Mouse (Mus musculus) liver, embryonic 12.5 days (tissue): ENCODE measurements at regions not wholly inside any gene's neighbourhood (a gene's known extent, or its start where the extent isn't known, plus 50 kb on each side); places are given as distances from the start of the nearest gene placed in this dataset.
A peak's percentile ranks its signal among the peaks of the same experiment; 100 is the strongest.

Experiments
- ATAC-seq: fragments of 200-750 bp; cut with Nextera tagmentation; 2 replicates; pipeline ENCODE4 v1.8.0; 2017; ENCODE audit warnings: moderate number of reproducible peaks, mild to moderate bottlenecking, moderate library complexity
- H3K27ac ChIP-seq: fragments of 300-500 bp; sonication (generic); 2 replicates; pipeline ENCODE4 v1.5.1; 2016; ENCODE audit warnings: mild to moderate bottlenecking
- H3K27me3 ChIP-seq: fragments of 300-500 bp; sonication (generic); replicated peaks from 2 replicates; pipeline ENCODE4 v1.6.1; 2016; ENCODE audit warnings: mild to moderate bottlenecking, moderate library complexity
- H3K36me3 ChIP-seq: fragments of 300-500 bp; sonication (generic); 2 replicates; pipeline ENCODE4 v1.6.1; 2016; ENCODE audit warnings: mild to moderate bottlenecking, moderate library complexity
- H3K4me1 ChIP-seq: fragments of 300-500 bp; sonication (generic); 2 replicates; pipeline ENCODE4 v1.6.1; 2016
- H3K4me2 ChIP-seq: fragments of 300-500 bp; sonication (generic); 2 replicates; pipeline ENCODE4 v1.6.1; 2016; ENCODE audit warnings: mild to moderate bottlenecking, moderate library complexity
- H3K4me3 ChIP-seq: fragments of 300-500 bp; sonication (generic); 2 replicates; pipeline ENCODE4 v1.5.1; 2016; ENCODE audit warnings: mild to moderate bottlenecking, moderate library complexity
- H3K9ac ChIP-seq: fragments of 300-500 bp; sonication (generic); 2 replicates; pipeline ENCODE4 v1.6.1; 2016; ENCODE audit warnings: mild to moderate bottlenecking, moderate library complexity
- H3K9me3 ChIP-seq: fragments of 300-500 bp; sonication (generic); replicated peaks from 2 replicates; pipeline ENCODE4 v1.6.1; 2016; ENCODE audit warnings: mild to moderate bottlenecking, moderate library complexity
- WGBS: fragments of 180-500 bp; shearing (Covaris S2); methylation state at CpG from one replicate; pipeline ENCODE4 v1.1.7; 2016; ENCODE audit not compliant: insufficient replicate concordance; 5-methylcytosine and 5-hydroxymethylcytosine counted together

DNA sequence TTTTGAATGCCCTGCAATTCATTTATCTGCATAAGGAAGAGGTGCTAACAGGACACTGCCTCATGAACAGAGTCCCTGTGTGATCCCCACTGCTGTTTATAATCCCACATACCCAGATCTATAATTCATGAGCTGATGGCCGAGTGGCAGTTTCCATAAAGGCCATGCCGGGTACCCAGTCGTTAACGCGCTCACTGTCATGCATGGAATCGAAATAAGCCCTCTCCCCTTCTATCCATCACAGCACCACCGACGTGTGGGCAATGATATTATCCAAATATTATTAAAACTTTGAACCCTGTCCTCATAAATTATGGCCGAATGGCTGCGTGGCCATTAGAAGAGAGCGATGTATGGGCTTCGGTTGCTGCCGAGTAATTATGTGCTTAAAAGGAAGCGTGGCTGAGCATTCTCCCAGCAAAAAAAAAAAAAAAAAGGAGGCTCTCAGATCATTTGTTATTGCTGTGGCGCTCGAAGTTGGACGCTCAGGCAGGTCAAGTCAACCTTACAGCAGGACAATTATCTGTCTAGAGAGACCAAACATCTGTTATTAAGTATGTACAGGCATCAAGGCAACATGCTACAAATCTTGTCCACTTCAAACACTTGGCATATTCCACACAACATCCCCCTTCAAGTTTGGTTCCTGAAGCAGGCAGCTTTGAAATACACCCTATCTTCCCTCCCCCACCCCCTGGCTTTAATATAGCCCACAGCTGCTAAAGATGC, 109.1 kb upstream of the Sall1 start:
- H3K27me3 ChIP-seq = no peaks in the 10 kb centered on the region; the same call in 1 of the 2 replicates
- no peak overlapping the region for H3K4me3 ChIP-seq
- H3K4me1 ChIP-seq = no peaks in the 10 kb centered on the region
- H3K9ac ChIP-seq = no peak overlapping the region
- no peaks in the 10 kb centered on the region for H3K36me3 ChIP-seq
- H3K9me3 ChIP-seq = no peaks in the 10 kb centered on the region
- no peak overlapping the region for H3K27ac ChIP-seq
- no peak for ATAC-seq
- H3K4me2 ChIP-seq = no peak overlapping the region
- WGBS = 59% methylated on average over 17 of the region's 17 CpGs

DNA sequence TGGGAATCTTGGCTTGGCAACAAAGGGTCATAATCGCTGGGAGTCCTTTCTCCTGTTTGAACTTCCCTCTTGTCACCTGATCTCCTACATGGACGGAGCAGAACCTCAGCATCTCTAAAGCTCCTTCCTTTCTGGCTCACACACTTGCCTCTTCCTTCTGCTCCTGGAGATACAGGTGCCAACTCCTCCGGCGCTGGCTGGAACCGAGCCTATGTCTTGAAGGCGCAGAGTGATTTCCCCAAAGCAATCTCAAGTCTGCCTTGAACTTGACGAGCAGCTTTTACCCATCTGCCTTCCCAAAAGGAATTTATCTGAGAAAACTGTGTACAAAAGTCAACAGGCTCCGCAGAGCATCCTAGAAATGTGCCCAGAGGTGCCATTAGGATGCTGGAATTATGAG, 108.4 kb upstream of the Sall1 start:
- H3K9me3 ChIP-seq = no peaks in the 10 kb centered on the region
- no peak for ATAC-seq
- no peak overlapping the region for H3K27ac ChIP-seq
- H3K27me3 ChIP-seq = no peaks in the 10 kb centered on the region; the same call in 1 of the 2 replicates
- no peak overlapping the region for H3K9ac ChIP-seq
- 62% methylated on average over 8 of the region's 8 CpGs for WGBS
- H3K4me1 ChIP-seq = no peaks in the 10 kb centered on the region
- no peaks in the 10 kb centered on the region for H3K36me3 ChIP-seq
- H3K4me3 ChIP-seq = no peak overlapping the region
- H3K4me2 ChIP-seq = no peak overlapping the region

DNA sequence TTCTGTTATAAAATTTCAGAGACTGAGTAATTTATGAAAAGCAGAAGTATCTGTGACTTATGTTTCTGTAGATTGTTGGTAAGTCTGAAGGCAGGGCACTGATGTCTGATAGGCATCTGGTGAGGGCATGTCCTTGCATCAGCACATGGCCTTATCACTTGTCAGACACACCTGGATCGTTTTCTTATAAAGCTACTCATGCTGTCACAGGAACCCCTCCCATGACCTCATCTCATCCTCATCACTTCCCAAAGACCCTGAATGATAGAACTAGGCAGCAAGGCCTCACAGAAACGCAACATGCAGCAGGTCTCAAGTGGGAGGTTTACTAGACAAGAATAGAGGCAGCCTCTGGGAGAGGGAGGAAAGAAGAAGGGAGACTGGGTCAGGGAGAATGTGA, 107.0 kb upstream of the Sall1 start:
- Histone ChIP-seq H3K4me2 (no peak overlapping the region), H3K9me3 (no peaks in the 10 kb centered on the region), H3K36me3 (no peaks in the 10 kb centered on the region), H3K4me1 (no peaks in the 10 kb centered on the region), H3K4me3 (no peak overlapping the region), H3K9ac (no peak overlapping the region), H3K27ac (no peak overlapping the region), H3K27me3 (no peaks in the 10 kb centered on the region; the same call in 1 of the 2 replicates)
- no peak for ATAC-seq
- 44% methylated on average over 2 of the region's 2 CpGs for WGBS

DNA sequence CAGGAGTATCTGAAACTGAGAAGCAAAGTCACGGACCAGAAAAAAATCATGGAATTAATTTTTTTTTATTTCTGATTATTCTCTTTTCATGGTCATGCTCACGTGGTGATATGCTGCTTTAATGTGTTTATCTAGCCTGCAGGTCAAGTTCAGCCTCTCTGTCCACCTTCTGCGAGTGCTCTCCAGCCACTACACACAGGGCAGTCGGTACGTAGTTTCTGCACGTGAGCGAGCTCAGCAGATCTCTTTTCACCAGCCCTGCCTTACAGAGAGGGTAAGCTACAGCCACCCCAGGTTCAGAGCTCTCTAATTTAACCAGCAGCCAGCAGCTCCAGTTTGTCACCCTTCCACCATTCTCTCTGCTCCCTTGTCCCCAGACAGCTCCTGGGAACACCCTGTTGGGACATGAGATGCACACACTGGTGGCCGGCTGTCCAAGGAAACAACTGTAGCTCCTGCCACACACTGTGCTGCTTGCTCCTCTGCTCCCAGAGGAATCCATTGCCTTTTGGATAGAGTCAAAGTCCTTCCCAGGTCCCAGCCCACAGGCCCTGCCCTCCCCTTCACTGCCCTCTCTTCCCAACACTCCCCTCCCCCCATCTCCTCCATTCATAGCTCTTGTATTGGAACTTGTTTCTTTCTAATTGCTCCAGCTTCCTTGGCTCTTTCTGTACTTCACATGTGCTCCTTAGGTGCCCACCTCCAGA, 97.7 kb upstream of the Sall1 start:
- 60% methylated on average over 8 of the region's 8 CpGs for WGBS
- H3K27me3 ChIP-seq = no peaks in the 10 kb centered on the region
- no peaks in the 10 kb centered on the region for H3K9me3 ChIP-seq
- H3K27ac ChIP-seq = no peak overlapping the region
- no peak overlapping the region for H3K4me3 ChIP-seq
- H3K4me2 ChIP-seq = no peak overlapping the region
- no peaks in the 10 kb centered on the region for H3K36me3 ChIP-seq
- H3K9ac ChIP-seq = no peak overlapping the region
- ATAC-seq = peak; percentile 49; the same call in 1 of the 2 replicates
- H3K4me1 ChIP-seq = no peaks in the 10 kb centered on the region

DNA sequence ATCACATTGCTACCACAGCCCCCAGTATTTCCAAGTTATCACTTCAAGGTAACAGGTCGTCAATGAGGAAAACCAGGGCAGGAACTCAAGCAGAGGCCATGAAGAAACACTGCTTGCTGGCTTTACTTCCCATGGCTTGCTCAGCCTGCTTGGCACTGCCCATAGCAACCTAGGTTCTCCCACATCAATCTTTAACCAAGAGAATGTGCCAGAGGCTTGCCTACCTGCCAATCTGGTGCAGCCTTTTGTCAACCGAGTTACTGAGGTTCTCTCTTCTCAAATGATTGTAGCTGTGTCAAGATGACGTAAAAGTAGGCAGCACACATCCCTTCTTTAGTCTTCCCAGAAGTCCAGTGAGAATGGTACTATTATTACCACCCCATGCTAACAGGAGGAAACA, 95.9 kb upstream of the Sall1 start:
- H3K27me3 ChIP-seq = no peaks in the 10 kb centered on the region
- no peaks in the 10 kb centered on the region for H3K36me3 ChIP-seq
- 49% methylated on average over 3 of the region's 3 CpGs for WGBS
- no peak overlapping the region for H3K9ac ChIP-seq
- H3K4me1 ChIP-seq = no peaks in the 10 kb centered on the region
- H3K27ac ChIP-seq = no peak overlapping the region
- no peaks in the 10 kb centered on the region for H3K9me3 ChIP-seq
- no peak for ATAC-seq
- H3K4me3 ChIP-seq = no peak overlapping the region
- H3K4me2 ChIP-seq = no peak overlapping the region

DNA sequence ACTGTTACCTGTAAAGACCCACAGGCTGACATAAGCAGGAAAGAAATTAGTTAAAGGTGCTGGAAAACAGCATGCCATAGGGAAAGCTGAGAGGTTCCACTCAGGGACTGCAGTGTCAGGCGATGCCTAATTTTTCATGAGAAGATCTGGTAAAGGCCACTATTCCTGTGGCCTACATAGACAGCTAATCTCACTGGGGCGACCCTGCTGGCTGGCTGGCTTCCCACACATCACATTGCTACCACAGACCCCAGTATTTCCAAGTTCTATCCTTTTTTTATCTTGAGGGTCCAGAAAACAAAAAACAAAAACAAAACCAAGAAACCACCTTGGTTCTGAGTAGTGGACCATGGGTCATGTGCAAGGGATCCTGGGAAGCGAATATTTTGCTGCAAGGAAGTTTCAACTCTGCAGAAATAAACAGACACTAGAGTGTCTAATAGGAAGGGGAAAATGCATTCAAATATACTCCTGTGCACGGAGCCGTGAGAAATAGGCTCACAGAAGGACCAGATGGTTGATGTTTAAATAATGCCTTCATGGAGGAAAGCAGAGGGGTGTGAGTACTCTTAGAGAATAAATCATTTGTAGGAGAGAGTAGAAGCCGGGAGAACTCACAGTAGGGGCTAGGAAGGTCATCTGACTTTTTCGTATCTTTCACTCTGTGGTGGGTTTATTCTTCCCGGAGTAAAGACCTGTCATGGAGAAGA, 94.6 kb upstream of the Sall1 start:
- H3K27ac ChIP-seq = no peak overlapping the region
- H3K36me3 ChIP-seq = no peaks in the 10 kb centered on the region
- no peaks in the 10 kb centered on the region for H3K9me3 ChIP-seq
- no peaks in the 10 kb centered on the region for H3K27me3 ChIP-seq
- 0 out of 2 replicates have a peak, but pooled peaks cover under 1% of the 10 kb centered on the region for H3K4me1 ChIP-seq
- no peak overlapping the region for H3K4me2 ChIP-seq
- ATAC-seq = no peak
- WGBS = 65% methylated on average over 8 of the region's 8 CpGs
- no peak overlapping the region for H3K4me3 ChIP-seq
- no peak overlapping the region for H3K9ac ChIP-seq

DNA sequence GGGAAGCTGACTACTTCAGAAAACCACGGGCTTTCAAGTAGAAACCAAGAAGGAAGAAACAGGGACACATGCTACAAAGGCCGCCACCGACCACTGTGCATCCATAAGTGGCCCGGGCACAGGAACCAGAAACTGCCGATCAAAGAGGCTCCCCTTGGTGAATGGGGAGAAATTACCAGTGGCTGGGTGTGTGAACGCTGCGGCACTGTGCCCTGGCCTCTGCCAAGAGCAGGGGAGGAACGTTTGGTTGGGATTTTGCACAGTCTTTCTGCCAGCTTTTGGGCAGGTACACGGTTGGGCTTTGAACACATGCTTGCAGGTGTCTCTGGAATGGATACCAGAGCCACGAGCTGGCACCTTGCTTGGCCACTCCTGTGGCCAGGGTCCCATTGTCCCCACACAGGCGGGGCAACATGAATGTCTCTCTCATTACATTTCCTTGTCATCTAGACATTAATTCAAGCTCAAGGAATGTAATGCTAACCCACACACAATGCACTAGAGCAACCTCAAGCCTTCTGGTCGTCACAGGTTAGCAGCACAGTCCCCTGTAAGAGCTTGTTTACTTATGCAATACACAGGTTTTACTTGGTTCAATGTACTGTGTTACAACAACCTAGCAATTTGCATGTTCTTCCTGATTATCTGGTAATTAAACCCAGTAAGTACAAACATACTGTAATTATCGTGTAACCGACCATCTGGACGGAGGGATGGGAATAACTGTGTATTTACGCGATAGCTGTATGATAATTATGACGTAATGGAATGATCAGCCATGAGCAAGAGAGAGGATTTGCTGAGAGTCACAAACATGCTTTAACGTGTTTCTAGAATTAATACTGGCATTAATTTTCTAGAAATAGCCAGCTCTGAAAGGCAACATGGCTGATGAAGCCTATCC, 90.9 kb upstream of the Sall1 start:
- Histone ChIP-seq H3K27me3 (no peaks in the 10 kb centered on the region), H3K4me3 (no peak overlapping the region), H3K9ac (no peak overlapping the region), H3K4me2 (no peak overlapping the region), H3K36me3 (no peaks in the 10 kb centered on the region), H3K27ac (no peak overlapping the region), H3K9me3 (no peaks in the 10 kb centered on the region), H3K4me1 (0 out of 2 replicates have a peak, but pooled peaks cover 3% of the 10 kb centered on the region)
- WGBS = 64% methylated on average over 19 of the region's 19 CpGs
- ATAC-seq = no peak

DNA sequence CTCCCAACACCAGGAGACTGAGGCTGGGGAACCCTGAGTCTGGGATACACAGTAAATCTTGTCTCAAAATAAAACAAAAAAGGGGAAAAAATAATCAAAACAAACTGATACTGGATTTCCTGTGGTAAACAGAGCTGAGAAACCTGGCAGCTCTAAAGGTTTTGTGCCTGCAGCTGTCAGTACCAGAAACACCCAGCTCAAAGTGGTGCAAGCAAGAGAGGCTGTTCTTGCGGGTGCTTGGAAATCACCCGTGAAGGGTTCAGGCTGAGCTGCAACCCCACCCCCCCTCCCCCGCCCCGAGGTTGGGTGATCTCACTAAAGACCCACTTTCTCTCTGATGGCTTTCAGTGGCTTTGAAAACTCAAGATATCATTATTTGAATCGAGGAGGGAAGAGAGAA, 90.1 kb upstream of the Sall1 start:
- H3K27ac ChIP-seq = no peak overlapping the region
- no peak for ATAC-seq
- H3K9ac ChIP-seq = no peak overlapping the region
- H3K9me3 ChIP-seq = no peaks in the 10 kb centered on the region
- no peak overlapping the region for H3K4me3 ChIP-seq
- H3K27me3 ChIP-seq = no peaks in the 10 kb centered on the region
- 0 out of 2 replicates have a peak, but pooled peaks cover 3% of the 10 kb centered on the region for H3K4me1 ChIP-seq
- H3K36me3 ChIP-seq = no peaks in the 10 kb centered on the region
- no peak overlapping the region for H3K4me2 ChIP-seq
- WGBS = 41% methylated on average over 5 of the region's 5 CpGs

DNA sequence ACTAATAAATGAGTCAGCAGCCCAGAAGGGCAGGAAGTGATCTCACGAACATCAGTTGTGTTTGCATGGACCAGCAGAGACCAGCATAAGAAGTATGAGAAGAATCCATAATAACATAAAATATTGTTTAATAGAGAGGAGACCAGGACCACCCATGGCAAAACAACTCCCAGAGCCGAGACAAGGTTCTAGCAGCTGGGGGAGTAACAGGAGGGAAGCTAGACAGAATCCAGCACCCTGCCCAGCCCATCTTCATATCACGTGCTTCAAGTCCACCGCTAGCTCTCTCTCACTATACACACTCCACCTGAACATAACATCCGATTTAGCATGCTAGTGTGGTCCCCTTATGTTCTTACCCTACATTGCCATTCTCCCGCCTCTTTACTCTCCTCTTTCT, 77.1 kb upstream of the Sall1 start:
- Histone ChIP-seq H3K27me3 (no peaks in the 10 kb centered on the region), H3K4me3 (no peak overlapping the region), H3K4me2 (no peak overlapping the region), H3K4me1 (no peaks in the 10 kb centered on the region), H3K9me3 (no peaks in the 10 kb centered on the region), H3K36me3 (no peaks in the 10 kb centered on the region), H3K9ac (no peak overlapping the region), H3K27ac (no peak overlapping the region)
- 65% methylated on average over 6 of the region's 6 CpGs for whole genome bisulfite sequencing
- no peak for ATAC-seq

DNA sequence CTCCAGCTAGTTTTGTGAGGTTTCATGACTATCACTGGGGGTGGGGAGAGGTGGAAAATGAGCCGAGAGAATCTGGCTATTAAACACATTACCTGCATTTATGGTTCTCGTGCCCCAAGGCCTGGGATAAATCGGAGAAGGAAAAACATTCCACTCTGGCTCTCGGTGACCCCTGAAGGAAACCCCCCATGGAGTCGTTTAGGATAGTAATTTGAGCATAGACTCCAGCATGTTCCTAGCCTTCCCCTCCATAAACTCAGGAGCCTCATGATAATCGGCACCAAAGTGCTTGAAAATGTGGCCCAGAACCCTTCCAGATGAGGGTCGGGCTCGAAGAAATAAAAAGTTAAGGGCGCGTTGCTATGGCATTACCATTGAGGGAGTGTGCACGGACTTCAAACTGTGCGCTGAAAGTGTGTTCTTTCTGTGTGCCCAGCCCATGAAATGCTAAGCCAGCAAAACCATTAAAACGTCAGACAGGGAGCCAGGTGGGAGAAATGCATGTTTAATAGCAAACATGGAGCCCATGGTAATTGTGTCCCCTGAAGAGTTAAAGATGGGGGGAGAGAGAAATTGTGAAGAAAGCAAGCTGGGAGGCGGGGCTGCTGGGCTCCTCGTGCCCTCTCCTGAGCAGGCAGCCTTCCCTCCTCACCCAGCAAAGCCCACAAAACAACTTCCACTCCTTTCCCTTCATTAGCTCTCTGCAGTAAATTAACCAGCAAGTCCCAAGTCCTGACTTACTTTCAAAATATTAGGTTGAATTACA, 64.1 kb upstream of the Sall1 start:
- ATAC-seq = no peak
- 63% methylated on average over 15 of the region's 15 CpGs for WGBS
- H3K9me3 ChIP-seq = no peaks in the 10 kb centered on the region; the same call in 1 of the 2 replicates
- H3K36me3 ChIP-seq = no peaks in the 10 kb centered on the region
- H3K27me3 ChIP-seq = no peaks in the 10 kb centered on the region
- no peak overlapping the region for H3K4me2 ChIP-seq
- H3K27ac ChIP-seq = no peak overlapping the region
- no peaks in the 10 kb centered on the region for H3K4me1 ChIP-seq
- H3K4me3 ChIP-seq = no peak overlapping the region
- no peak overlapping the region for H3K9ac ChIP-seq

DNA sequence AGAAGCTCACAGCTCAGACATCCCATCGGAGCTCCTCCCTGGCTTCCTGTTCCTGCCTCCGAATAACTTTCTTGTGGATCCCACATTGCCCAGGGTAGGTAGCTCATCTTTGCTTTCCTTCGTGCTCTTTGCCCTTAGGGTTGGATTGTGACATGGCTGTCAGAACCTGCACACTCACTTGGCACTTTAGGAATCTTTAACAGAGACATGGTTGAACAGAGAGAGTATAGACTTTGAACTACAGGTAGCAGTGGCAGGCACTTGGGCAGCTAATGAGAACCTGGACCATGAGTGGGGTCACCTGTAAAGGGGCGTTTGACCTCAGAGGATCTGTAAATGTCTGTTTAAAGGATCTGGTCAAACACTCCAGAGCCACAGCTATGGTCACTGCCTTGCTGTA, 62.4 kb upstream of the Sall1 start:
- WGBS = 54% methylated on average over 4 of the region's 4 CpGs

More for the DNA sequence above, 62.4 kb upstream of the Sall1 start:
- H3K27me3 ChIP-seq = no peaks in the 10 kb centered on the region
- no peak for ATAC-seq
- no peak overlapping the region for H3K9ac ChIP-seq
- no peak overlapping the region for H3K4me2 ChIP-seq
- no peak overlapping the region for H3K4me3 ChIP-seq
- H3K36me3 ChIP-seq = no peaks in the 10 kb centered on the region
- no peak overlapping the region for H3K27ac ChIP-seq
- no peaks in the 10 kb centered on the region; the same call in 1 of the 2 replicates for H3K9me3 ChIP-seq
- no peaks in the 10 kb centered on the region for H3K4me1 ChIP-seq
